Mouse (Mus musculus) CH12.LX (cell line): ENCODE data around the gene Fzd5. TPM values are rescaled to one million over a fixed set of nuclear protein-coding genes. Genes with fewer than 3 reads are reported as not detected.

ENCODE experiments used
- DNase-seq: peaks from one replicate; pipeline ENCODE4 v3.0.0-alpha.2; 2013; ENCODE audit errors: extremely low read depth
- H3K27ac ChIP-seq: 2 replicates; pipeline ENCODE4 v1.5.1; 2012; ENCODE audit warnings: low read depth, mild to moderate bottlenecking, control low read depth, moderate library complexity; ENCODE audit not compliant: insufficient read depth
- H3K27me3 ChIP-seq: replicated peaks from 2 replicates; pipeline ENCODE3; 2012; ENCODE audit warnings: inconsistent platforms
- H3K36me3 ChIP-seq, 2 experiments: replicated peaks in 1 of 2; 2 replicates each; pipeline versions ENCODE3 to v1.6.1; 2012; ENCODE audit warnings: inconsistent platforms in 1 of 2, low read length in 1 of 2, mild to moderate bottlenecking in 1 of 2, mixed read lengths in 1 of 2, moderate library complexity in 1 of 2; ENCODE audit not compliant: control insufficient read depth in 1 of 2, insufficient read depth in 1 of 2
- H3K4me1 ChIP-seq, 2 experiments: 2 replicates each; pipeline ENCODE4 v1.6.1; 2012; ENCODE audit warnings: inconsistent platforms in 1 of 2, moderate library complexity in 1 of 2; ENCODE audit not compliant: insufficient read depth in 2 of 2, control insufficient read depth in 1 of 2
- H3K4me2 ChIP-seq: 2 replicates; pipeline ENCODE4 v1.6.1; 2012; ENCODE audit warnings: low read depth, mild to moderate bottlenecking, control low read depth; ENCODE audit not compliant: poor library complexity, insufficient read depth, severe bottlenecking
- H3K4me3 ChIP-seq, 3 experiments: fragments of 150-350 bp in 1 of 3; sonication (generic) in 1 of 3; replicated peaks in 1 of 3; 2 replicates each; pipeline versions ENCODE3 to v1.5.1; 2011 to 2012; ENCODE audit warnings: low read depth in 2 of 3, low read length in 2 of 3, mild to moderate bottlenecking in 2 of 3, moderate library complexity in 2 of 3, control low read depth in 1 of 3, improper control_type of control experiment in 1 of 3, inconsistent platforms in 1 of 3, mixed read lengths in 1 of 3; ENCODE audit not compliant: poor library complexity in 1 of 3
- H3K79me2 ChIP-seq: replicated peaks from 2 replicates; pipeline ENCODE4 v1.6.1; 2012; ENCODE audit warnings: mild to moderate bottlenecking, moderate library complexity; ENCODE audit not compliant: control insufficient read depth, poor library complexity, insufficient read depth, severe bottlenecking; ENCODE audit errors: extremely low read depth
- H3K9ac ChIP-seq: 2 replicates; pipeline ENCODE4 v1.6.1; 2012; ENCODE audit warnings: low read depth, mild to moderate bottlenecking, control low read depth, moderate library complexity; ENCODE audit not compliant: insufficient read depth
- H3K9me3 ChIP-seq: replicated peaks from 2 replicates; pipeline ENCODE3; 2012; ENCODE audit warnings: low read length, inconsistent platforms, mixed read lengths
- BHLHE40 ChIP-seq: IDR thresholded peaks from 2 replicates; pipeline ENCODE4 v1.6.1; 2011; ENCODE audit warnings: mild to moderate bottlenecking, low read depth, low read length, improper control_type of control experiment
- CHD1 ChIP-seq: IDR thresholded peaks from 2 replicates; pipeline ENCODE4 v1.6.1; 2012; ENCODE audit warnings: low read depth, low read length, improper control_type of control experiment, inconsistent platforms
- E2F4 ChIP-seq: IDR thresholded peaks from 2 replicates; pipeline ENCODE4 v1.6.1; 2011; ENCODE audit warnings: low read depth, low read length, improper control_type of control experiment; ENCODE audit not compliant: insufficient replicate concordance
- ELF1 ChIP-seq: IDR thresholded peaks from 2 replicates; pipeline ENCODE4 v1.6.1; 2014; ENCODE audit warnings: low read depth, mild to moderate bottlenecking, inconsistent platforms, low read length, improper control_type of control experiment
- EP300 ChIP-seq: IDR thresholded peaks from 2 replicates; pipeline ENCODE4 v1.6.1; 2011; ENCODE audit warnings: low read length, improper control_type of control experiment
- GABPA ChIP-seq: IDR thresholded peaks from 2 replicates; pipeline ENCODE4 v1.6.1; 2012; ENCODE audit warnings: low read depth, low read length, improper control_type of control experiment, inconsistent platforms; ENCODE audit not compliant: insufficient replicate concordance
- HCFC1 ChIP-seq: IDR thresholded peaks from 2 replicates; pipeline ENCODE4 v1.6.1; 2012; ENCODE audit warnings: low read depth, mild to moderate bottlenecking, inconsistent platforms, low read length, improper control_type of control experiment
- IRF4 ChIP-seq: IDR thresholded peaks from 2 replicates; pipeline ENCODE4 v1.6.1; 2014; ENCODE audit warnings: low read depth, mild to moderate bottlenecking, inconsistent platforms, low read length, improper control_type of control experiment
- JUN ChIP-seq: IDR thresholded peaks from 2 replicates; pipeline ENCODE4 v1.6.1; 2011; ENCODE audit warnings: low read depth, mild to moderate bottlenecking, low read length, improper control_type of control experiment, moderate library complexity; ENCODE audit not compliant: insufficient read depth
- MAFK ChIP-seq: IDR thresholded peaks from 2 replicates; pipeline ENCODE4 v1.6.1; 2011; ENCODE audit warnings: low read length, improper control_type of control experiment; ENCODE audit not compliant: insufficient replicate concordance
- MAX ChIP-seq: IDR thresholded peaks from 2 replicates; pipeline ENCODE4 v1.6.1; 2011; ENCODE audit warnings: low read length, improper control_type of control experiment
- MAZ ChIP-seq: IDR thresholded peaks from 2 replicates; pipeline ENCODE4 v1.6.1; 2012; ENCODE audit warnings: low read depth, mild to moderate bottlenecking, inconsistent platforms, low read length, improper control_type of control experiment, moderate library complexity
- MEF2A ChIP-seq: IDR thresholded peaks from 2 replicates; pipeline ENCODE4 v1.6.1; 2014; ENCODE audit warnings: low read depth, mild to moderate bottlenecking, inconsistent platforms, low read length, improper control_type of control experiment, borderline replicate concordance
- MXI1 ChIP-seq: IDR thresholded peaks from 2 replicates; pipeline ENCODE4 v1.6.1; 2011; ENCODE audit warnings: mild to moderate bottlenecking, low read depth, low read length, improper control_type of control experiment
- PAX5 ChIP-seq: IDR thresholded peaks from 2 replicates; pipeline ENCODE4 v1.6.1; 2012; ENCODE audit warnings: low read length, inconsistent platforms, mixed read lengths
- POLR2A ChIP-seq: IDR thresholded peaks from 2 replicates; pipeline ENCODE4 v1.6.1; 2011; ENCODE audit warnings: low read depth, mild to moderate bottlenecking, improper control_type of control experiment, low read length
- POLR2AphosphoS2 ChIP-seq: IDR thresholded peaks from 2 replicates; pipeline ENCODE4 v1.6.1; 2011; ENCODE audit warnings: low read depth, low read length, improper control_type of control experiment
- RAD21 ChIP-seq: IDR thresholded peaks from 2 replicates; pipeline ENCODE4 v1.6.1; 2011; ENCODE audit warnings: low read depth, mild to moderate bottlenecking, low read length, improper control_type of control experiment, moderate library complexity
- SIN3A ChIP-seq: IDR thresholded peaks from 2 replicates; pipeline ENCODE4 v1.6.1; 2012; ENCODE audit warnings: low read length, improper control_type of control experiment, inconsistent platforms
- TCF12 ChIP-seq: IDR thresholded peaks from 2 replicates; pipeline ENCODE4 v1.6.1; 2014; ENCODE audit warnings: low read depth, mild to moderate bottlenecking, inconsistent platforms, low read length, improper control_type of control experiment
- UBTF ChIP-seq: IDR thresholded peaks from 2 replicates; pipeline ENCODE4 v1.6.1; 2012; ENCODE audit warnings: low read depth, mild to moderate bottlenecking, inconsistent platforms, low read length, improper control_type of control experiment, moderate library complexity
- USF1 ChIP-seq: IDR thresholded peaks from 2 replicates; pipeline ENCODE4 v1.6.1; 2014; ENCODE audit warnings: low read depth, mild to moderate bottlenecking, inconsistent platforms, low read length, improper control_type of control experiment
- ZC3H11A ChIP-seq: IDR thresholded peaks from 2 replicates; pipeline ENCODE4 v1.6.1; 2012; ENCODE audit warnings: low read depth, mild to moderate bottlenecking, inconsistent platforms, low read length, improper control_type of control experiment
- ZKSCAN1 ChIP-seq: IDR thresholded peaks from 2 replicates; pipeline ENCODE4 v1.6.1; 2012; ENCODE audit warnings: low read depth, inconsistent platforms, low read length, improper control_type of control experiment, borderline replicate concordance
- ZMIZ1 ChIP-seq: IDR thresholded peaks from 2 replicates; pipeline ENCODE4 v1.6.1; 2012; ENCODE audit warnings: low read depth, mild to moderate bottlenecking, inconsistent platforms, low read length, improper control_type of control experiment
- dilution Hi-C: fragments of 300-500 bp; cut with MboI; formaldehyde crosslinking; loops from 2 replicates; pipeline ENCODE4 v1.14.3; 2020; ENCODE audit warnings: low sequenced_read_pairs; ENCODE audit not compliant: extremely low pct_unique_long_range_greater_than_20kb, extremely low pct_ligation_motif_present
- in situ Hi-C: fragments of 300-500 bp; cut with MboI; formaldehyde crosslinking; loops from 3 replicates; pipeline ENCODE4 v1.14.3; 2019; ENCODE audit warnings: low sequenced_read_pairs, low pct_ligation_motif_present, low pct_unique_long_range_greater_than_20kb, mixed read lengths
- polyA plus RNA-seq: library from polyadenylated mRNA; unstranded; fragments of >175 nt; gene quantifications from 2 replicates; pipeline ENCODE4 v1.2.1, GENCODE M21; 2012; ENCODE audit warnings: low read depth; ENCODE audit not compliant: insufficient read length
- total RNA-seq, 2 experiments: library from RNA; depleted of rRNA; stranded (reverse); fragments of 300-350 nt in 1 of 2; fragments of >200 nt in 1 of 2; gene quantifications; 2 replicates each; pipeline ENCODE4 v1.2.3; 2012 to 2014

Gene Fzd5
- total and polyA plus RNA-seq, 3 experiments = 0.40 to 1.1 (median 0.47) TPM

GRCm38 (mm10) chr1:64691581-64691980, 46.0 kb downstream of the Fzd5 start:
- TF ChIP-seq SIN3A (no peak; the same call in 1 of the 2 replicates), RAD21 (no peak), IRF4 (no peak), ZC3H11A (no peak), EP300 (no peak), CHD1 (no peak), BHLHE40 (no peak), HCFC1 (no peak), MEF2A (no peak), USF1 (no peak), MAFK (no peak), POLR2A (no peak), ELF1 (no peak), PAX5 (no peak), MXI1 (no peak), ZKSCAN1 (no peak), E2F4 (no peak), JUN (no peak), MAX (no peak), POLR2AphosphoS2 (no peak)
- Histone ChIP-seq H3K9ac (peak overlapping the region; percentile 69), H3K4me1 (peaks cover 0 to 13% of the 10 kb centered on the region in 2 experiments; a peak in 2 of 4 replicates), H3K27me3 (peaks cover 14% of the 10 kb centered on the region), H3K4me3 (peak overlapping the region; percentile 65 to 97 (median 70)), H3K4me2 (peak overlapping the region; percentile 90), H3K36me3 (no peaks in the 10 kb centered on the region), H3K27ac (no peak overlapping the region), H3K79me2 (no peaks in the 10 kb centered on the region), H3K9me3 (no peaks in the 10 kb centered on the region)
- in situ Hi-C loops (no loop called here), dilution Hi-C loops (no loop called here)
- no peak for DNase-seq

- Histone ChIP-seq H3K4me2 (peak overlapping the region; percentile 90), H3K27ac (no peak overlapping the region), H3K4me1 (peaks cover 0 to 13% of the 10 kb centered on the region in 2 experiments; a peak in 2 of 4 replicates), H3K9me3 (no peaks in the 10 kb centered on the region), H3K27me3 (peaks cover 14% of the 10 kb centered on the region), H3K4me3 (peak overlapping the region; percentile 65 to 97 (median 70)), H3K9ac (peak overlapping the region; percentile 69), H3K79me2 (no peaks in the 10 kb centered on the region), H3K36me3 (no peaks in the 10 kb centered on the region)
- dilution Hi-C loops (no loop called here), in situ Hi-C loops (no loop called here)
- peak; percentile 1; the same call in 1 of the 2 replicates for TF ChIP-seq ZMIZ1
- peak; percentile 50 for TF ChIP-seq UBTF
- TF ChIP-seq ZC3H11A = no peak
- no peak for TF ChIP-seq TCF12
- no peak for TF ChIP-seq MXI1
- TF ChIP-seq GABPA = no peak
- TF ChIP-seq EP300 = no peak
- no peak for TF ChIP-seq MAZ
- DNase-seq = no peak
These were observed 46.4 kb downstream of the Fzd5 start for GRCm38 (mm10) chr1:64691121-64691551.
